Mouse (Mus musculus) right cerebral cortex, postnatal 25 days (tissue): ENCODE measurements around the gene Fam78a.

Experiments
- DNase-seq: peaks from one replicate; pipeline ENCODE4 v3.0.0; 2022

Gene Fam78a

GRCm38 (mm10) chr2:32084111-32084871 lies at the start of gene Fam78a:
TSS of gene Fam78a (minus strand) at chr2:32084857.
- DNase-seq = peak; percentile 59

DNA sequence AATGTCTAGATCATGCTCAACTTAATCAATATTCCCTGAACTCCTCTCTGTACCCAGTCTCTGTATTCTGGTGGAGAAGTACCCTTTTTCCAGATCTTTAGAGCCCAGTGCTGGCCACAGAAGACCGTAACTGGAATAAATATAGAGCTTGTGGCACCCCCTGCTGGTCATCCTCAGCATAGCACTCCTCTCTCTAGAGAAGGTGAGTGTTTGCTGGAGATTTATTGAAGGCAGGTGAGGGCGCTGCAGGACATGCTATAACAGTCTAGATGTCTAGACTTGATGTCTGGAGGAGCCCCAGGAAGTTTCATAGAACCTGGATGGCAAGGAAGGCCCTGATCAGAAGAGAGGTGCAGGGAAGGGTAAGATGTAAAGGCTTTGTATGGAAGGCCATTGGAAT lies 49.4 kb upstream of the Fam78a start:
- DNase-seq = peak; percentile 78

- DNase-seq = no peak
These were observed 47.9 kb upstream of the Fam78a start for GRCm38 (mm10) chr2:32132567-32132992.

DNA sequence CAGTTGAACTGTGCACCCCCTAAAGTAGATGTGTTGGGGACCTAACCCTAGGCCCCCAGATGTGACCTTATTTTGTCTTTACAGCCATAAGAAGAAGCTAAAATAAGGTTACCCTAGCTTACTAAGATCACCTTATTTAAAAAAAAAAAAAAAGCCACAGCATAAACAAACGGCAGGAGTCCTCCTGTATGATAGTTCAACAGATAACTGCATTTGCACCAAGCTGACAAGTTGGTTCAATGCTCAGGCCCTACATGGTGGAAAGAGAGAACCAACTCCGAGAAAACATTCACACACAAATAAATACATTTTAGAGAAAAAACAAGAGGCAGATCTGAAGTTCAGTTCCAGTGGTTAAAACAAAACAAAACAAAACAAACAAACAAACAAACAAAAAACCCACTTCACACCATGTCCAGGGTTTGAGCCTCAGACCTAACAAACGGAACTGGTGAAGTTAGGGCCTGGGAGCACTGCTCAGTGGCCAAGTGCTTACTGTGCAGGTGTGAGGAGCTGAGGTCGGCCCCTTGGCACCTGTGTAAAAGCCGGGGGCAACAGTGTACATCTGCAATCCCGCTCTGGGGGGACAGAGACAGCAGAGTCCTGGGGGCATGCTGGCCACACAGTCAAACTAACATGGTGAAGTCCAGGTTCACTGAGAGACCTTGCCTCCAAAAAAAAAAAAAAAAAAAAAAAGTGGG lies 47.4 kb upstream of the Fam78a start:
- no peak for DNase-seq

- DNase-seq = no peak
These were observed 46.7 kb upstream of the Fam78a start for GRCm38 (mm10) chr2:32131205-32131834.

DNA sequence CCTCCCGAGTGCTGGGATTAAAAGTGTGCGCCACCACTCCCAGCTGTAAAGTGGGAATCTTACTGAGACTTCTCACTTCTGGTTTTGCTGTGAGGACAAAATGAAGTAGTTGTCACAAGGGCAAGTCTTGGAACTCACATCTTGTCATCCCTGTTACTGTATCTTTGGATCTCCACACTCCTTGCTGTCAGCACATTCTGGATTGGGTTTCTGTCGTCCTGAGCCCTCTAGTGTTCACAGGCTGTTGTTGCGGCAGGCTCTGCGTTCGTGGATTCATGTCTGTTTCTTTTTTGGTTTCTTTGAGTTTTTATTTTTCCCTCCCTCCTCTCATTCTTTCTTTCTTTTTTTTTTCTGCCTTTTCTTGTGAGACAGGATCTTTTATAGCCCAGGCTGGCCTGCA lies 45.8 kb upstream of the Fam78a start:
- peak; percentile 48 for DNase-seq

- DNase-seq = no peak
These were observed 44.9 kb upstream of the Fam78a start for GRCm38 (mm10) chr2:32129383-32130074.

DNA sequence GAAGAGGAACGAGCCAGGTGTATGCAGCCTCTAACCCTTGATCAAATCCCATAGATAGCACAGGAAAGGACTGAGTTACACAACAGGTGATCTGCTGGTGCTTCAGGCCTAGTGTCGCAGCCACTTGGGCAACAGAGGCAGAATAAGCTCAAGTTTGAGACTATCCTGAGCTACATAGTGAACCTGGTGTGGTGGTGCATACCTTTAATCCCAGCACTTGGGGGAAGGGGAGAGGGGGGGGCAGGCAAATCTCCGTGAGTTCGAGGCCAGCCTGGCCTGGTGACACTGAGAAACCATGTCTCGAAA lies 43.8 kb upstream of the Fam78a start:
- no peak for DNase-seq

GRCm38 (mm10) chr2:32127653-32128535 lies 43.2 kb upstream of the Fam78a start:
- no peak for DNase-seq

DNA sequence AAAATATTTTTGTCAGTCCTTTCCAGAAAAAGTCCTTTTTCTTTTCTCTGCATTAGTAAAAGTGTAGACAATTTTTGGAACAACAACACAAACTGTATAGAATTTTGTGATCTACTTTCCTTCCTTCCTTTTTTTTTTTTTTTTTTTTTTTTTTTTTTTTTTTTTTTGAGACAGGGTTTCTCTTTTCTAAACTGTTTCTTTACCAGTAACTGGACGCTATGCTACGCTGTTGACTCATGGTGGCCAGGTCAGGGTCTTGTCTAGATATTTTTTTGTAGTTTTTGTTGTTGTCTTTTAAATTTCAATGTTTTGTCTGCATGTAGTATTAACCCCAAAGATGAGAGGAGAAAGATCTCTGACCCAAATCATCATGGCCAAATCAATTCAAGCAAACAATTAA lies 37.1 kb upstream of the Fam78a start:
- no peak for DNase-seq

- DNase-seq = no peak
These were observed 36.5 kb upstream of the Fam78a start for GRCm38 (mm10) chr2:32121150-32121549.

DNA sequence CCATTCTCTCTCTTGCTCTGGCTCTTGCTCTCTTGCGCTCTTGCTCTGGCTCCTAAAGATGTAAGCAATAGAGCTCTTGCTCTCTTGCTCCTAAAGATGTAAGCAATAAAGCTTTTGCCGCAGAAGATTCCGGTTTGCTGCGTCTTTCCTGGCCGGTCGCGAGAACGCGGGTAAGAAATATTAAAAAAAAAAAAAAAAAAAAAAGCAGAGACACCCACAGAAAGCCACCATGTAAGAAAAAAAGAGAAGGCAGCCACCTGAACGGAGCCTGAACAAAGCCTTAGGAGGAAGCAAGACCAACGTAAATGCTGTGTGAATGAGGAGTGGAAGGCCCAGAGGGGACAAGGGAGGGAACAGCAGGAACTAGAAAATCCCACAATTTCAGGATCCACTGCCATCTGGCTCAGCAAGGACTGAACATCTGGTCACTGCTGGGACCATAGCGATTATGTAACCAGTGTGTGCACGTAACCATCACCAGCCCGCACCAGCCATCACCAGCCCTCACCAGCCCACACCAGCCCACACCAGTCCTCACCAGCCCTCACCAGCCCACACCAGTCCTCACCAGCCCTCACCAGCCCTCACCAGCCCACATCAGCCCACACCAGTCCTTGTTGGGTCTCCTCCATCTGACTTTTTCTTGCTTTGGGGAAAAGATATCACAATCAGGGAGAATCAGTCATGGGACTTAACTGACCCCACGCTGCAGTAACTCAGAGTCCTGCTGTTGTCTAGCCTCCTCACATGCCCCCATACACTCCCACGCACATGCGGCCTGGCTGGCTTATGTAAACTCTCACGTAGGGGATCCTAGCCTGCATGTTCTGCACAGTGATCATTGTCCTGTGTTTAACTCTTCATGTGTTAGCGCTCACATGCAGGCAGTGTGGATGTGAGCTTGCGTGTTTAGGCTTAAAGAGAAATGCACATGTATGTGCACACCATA lies 35.4 kb upstream of the Fam78a start:
- DNase-seq = no peak

DNA sequence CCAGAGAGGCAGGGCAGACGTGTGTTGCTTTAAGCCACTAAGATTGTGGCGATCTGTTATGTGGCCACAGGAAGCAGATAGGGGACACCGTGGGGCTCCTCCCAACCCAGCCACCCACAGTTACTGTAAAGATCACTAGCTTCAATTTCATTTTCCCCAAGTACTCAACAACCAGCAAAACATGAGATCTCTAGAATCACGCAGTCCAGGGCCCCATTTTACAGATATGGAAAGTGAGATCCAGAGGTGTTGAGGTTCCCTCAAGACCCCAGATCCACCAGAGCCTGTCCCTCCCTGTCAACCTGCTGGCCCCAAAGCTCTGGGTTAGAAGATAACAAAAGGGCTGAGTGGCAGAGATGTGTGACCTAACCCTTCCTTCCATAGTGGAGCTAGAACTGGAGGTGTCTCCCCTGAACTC lies 31.2 kb upstream of the Fam78a start:
- no peak for DNase-seq

DNA sequence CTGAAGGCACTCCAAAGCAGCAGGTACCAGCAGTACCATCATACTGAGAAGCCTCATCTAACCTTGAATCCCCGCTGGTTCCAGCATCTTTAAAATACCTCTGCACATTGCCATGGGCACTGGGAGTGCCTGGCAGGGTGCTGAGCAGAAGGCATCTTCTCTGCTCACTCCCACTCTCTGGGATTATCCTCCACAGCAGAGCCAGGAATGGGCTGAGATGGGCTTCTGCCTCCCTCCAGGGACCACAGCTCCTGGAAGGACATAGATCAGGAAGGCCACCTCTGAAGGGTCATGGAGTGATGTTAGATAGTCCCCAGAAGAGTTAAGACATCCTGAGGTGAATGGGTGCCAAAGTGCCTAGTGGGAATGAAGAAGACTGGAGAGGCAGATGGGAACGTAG lies 27.9 kb upstream of the Fam78a start:
- DNase-seq = peak; percentile 21

DNA sequence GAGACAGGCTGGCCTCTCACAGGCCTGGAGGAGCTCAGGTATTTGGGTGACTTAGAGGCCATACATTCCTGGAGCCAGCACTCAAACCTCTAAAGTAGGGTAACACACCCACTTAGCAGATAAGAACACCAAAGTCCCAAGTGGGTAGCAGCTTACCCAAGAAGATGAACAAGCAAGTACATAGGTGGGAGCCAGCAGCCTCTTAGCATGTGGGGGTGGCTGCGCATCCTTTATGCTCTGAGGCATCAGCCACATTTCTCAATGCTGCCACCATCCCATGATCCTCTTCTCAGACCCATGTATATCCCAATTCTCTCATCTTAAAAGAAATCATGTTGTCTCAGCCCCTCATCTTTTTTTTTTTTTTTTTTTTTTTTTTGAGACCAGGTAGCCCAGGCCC lies 26.6 kb upstream of the Fam78a start:
- DNase-seq = no peak

GRCm38 (mm10) chr2:32105930-32106329 lies 21.3 kb upstream of the Fam78a start:
- DNase-seq = no peak

DNA sequence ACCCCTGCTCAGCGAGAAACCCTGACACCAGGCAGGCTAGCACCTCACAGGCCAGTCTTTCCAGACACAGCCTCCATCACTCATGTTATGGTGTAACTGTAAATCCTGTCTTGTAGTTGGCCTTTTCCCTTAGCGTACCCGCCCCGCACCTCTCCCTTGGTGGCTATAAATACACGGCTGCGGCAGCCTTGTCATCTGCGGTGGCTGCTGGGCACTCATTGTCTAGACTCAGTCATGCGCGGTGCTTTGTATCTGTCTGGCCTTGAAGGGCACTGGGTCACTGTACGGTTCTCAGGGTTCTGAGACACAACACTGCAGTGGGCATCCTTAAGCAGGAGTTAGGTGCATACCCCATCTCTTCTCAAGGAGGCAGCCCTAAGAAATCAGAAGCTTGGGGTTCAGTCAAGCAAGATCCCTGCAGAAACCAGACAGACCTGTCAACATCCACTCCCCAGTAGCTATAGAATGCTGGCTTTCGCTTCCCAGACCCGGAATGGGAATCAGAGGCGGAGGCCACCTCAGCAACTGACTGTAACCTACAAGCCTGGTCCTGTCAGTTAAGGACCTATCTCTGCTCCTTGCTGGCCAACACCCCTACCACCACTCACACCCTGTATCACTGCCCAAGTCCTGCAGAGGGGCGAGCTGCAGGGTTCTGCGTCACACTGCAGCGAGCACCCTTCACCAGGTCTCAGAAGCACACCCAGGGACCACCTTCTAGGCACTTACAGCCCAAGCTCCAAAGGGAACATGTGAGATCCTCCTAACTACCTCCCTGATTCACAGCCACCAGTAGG lies 20.7 kb upstream of the Fam78a start:
- DNase-seq = no peak

DNA sequence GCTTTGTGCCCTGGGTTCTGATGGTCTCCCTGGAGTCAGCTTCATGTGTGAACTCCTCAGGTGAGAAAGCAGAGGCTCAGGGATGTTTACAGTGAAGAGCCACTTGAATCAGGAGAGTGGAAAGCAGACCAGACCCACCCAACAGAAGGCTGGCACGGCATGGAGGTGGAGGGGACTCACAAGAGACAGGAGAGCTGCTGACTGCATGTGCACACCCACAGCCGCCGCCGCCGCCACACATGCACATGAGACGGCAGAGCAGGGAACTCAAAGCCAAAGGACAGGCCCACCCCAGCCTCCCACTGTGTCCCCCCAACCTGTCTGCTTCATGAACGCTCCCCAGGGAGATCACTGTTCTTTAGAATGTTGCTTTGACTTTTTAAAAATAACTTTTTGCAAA lies 19.5 kb upstream of the Fam78a start:
- DNase-seq = peak; percentile 59

GRCm38 (mm10) chr2:32103557-32103956 lies 18.9 kb upstream of the Fam78a start:
- DNase-seq = no peak

GRCm38 (mm10) chr2:32102944-32103343 lies 18.3 kb upstream of the Fam78a start:
- DNase-seq = no peak

- no peak for DNase-seq
These were observed 11.4 kb upstream of the Fam78a start for GRCm38 (mm10) chr2:32096122-32096420.
